Mouse (Mus musculus) brain, embryonic 14.5 days (tissue): Measurements from ENCODE around the gene Il19.

ENCODE experiments used
- CTCF ChIP-seq: fragments of 200-500 bp; IDR thresholded peaks from 2 replicates; pipeline ENCODE4 v1.5.1; 2012; ENCODE audit warnings: inconsistent platforms, mild to moderate bottlenecking, moderate library complexity, borderline replicate concordance; ENCODE audit not compliant: insufficient read depth, insufficient read length; ENCODE audit errors: extremely low read depth
- POLR2A ChIP-seq: fragments of 200-500 bp; IDR thresholded peaks from 2 replicates; pipeline ENCODE4 v1.6.1; 2012; ENCODE audit warnings: mild to moderate bottlenecking, inconsistent platforms, borderline replicate concordance; ENCODE audit not compliant: poor library complexity, insufficient read depth, insufficient read length, severe bottlenecking; ENCODE audit errors: extremely low read depth

DNA sequence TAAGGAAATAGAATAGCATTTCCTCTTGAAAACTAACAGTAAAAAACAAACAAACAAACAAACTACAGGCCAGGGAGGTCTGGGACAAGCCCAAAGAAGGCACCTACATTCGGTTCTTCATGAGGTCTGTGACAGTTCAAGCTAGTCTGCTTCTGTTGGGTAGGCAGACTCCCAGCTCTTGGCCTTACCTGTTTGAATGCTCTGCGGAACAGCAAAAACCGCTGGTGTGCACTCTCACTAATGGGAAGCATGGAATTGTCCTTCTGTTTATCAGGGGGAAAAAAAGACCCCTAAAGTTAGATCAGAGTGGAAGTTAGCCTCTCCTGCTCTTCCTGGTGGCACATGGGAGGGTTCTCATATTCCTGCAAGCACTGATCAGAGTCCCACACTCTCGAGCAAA, 56.8 kb downstream of the Il19 start:
- TF ChIP-seq POLR2A (no peak), CTCF (no peak)
